Mouse (Mus musculus) cerebellum, adult 2 months (tissue): Measurements from ENCODE around the gene Smarca4.

Source experiments
- CTCF ChIP-seq: fragments of 200-500 bp; IDR thresholded peaks from 2 replicates; pipeline ENCODE4 v1.5.1; 2011; ENCODE audit warnings: low read depth, mild to moderate bottlenecking, control low read depth, low read length, moderate library complexity, borderline replicate concordance; ENCODE audit not compliant: insufficient read depth
- POLR2A ChIP-seq: fragments of 200-500 bp; IDR thresholded peaks from 2 replicates; pipeline ENCODE4 v1.6.1; 2011; ENCODE audit warnings: low read length, control low read depth, borderline replicate concordance; ENCODE audit not compliant: insufficient read depth

DNA sequence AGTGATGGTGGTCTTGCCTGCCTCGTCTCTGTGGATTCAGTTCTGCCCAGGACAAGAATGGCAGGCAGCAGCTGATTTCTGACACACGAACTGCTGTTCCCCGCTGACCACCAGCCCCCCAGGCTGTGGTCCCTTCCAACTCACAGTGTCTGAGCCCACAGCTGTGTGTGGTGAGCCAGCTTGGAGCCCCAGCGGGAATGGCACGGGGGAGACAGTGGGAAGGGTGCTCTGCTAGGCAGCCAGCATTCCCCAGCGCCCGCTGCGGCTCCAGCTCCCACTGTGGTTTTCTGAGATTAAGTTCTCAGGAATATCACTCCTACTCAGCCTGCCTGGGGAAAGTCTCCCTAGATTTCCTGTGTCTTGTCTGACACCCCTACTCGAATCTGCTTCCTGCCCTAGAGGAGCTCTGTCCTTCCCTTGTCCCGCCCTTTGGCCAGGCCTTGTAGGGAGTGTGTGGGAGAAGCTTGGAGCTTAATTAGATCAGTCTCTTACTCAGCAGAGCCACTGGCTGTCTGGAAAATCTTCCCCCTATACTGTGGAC lies 136.4 kb downstream of the Smarca4 start:
- TF ChIP-seq CTCF (no peak), POLR2A (no peak)
